In genomic region chr4:154028646-154029045, GRCm38 (mm10) we compare ENCODE assay signal across 11 mouse cellular contexts. TPM values are rescaled to one million over a fixed set of nuclear protein-coding genes. Genes with fewer than 3 reads are reported as not detected.
A peak's percentile ranks its signal among the peaks of the same experiment; 100 is the strongest.
DNase-seq lines count a peak whose midpoint lies in the region; ATAC-seq and TF ChIP-seq lines count a peak whose summit lies in the region.
"Had no signal": no experiment of that assay in that cellular context is flagged by ENCODE, and none has a peak within 500 bp of the region (broad histone marks: within the 10 kb centered on the region; RNA-seq: fewer than 3 reads in every experiment).

No protein-coding gene starts in this region.

- peaks cover 5% of the 10 kb centered on the region for H3K4me1 ChIP-seq in heart, postnatal 0 days (ENCODE audit: control insufficient read depth, insufficient read depth)
- peaks cover 35% of the 10 kb centered on the region for H3K4me1 ChIP-seq in heart, embryonic 10.5 days
- peaks cover 9% of the 10 kb centered on the region for H3K4me1 ChIP-seq in midbrain, embryonic 14.5 days (ENCODE audit: control insufficient read depth, insufficient read depth, low read length)
- peaks cover 22% of the 10 kb centered on the region for H3K4me1 ChIP-seq in midbrain, embryonic 13.5 days (replicated peaks)
- 0 out of 2 replicates have a peak, but pooled peaks cover under 1% of the 10 kb centered on the region for H3K4me1 ChIP-seq in bone marrow, adult 2 months (ENCODE audit: control insufficient read depth, insufficient read depth, low read length)

- H3K9me3 ChIP-seq in heart, postnatal 0 days (replicated peaks; ENCODE audit: control insufficient read depth, low read length) = no peaks in the 10 kb centered on the region
- H3K9me3 ChIP-seq in heart, embryonic 10.5 days = no peaks in the 10 kb centered on the region
- H3K9me3 ChIP-seq in midbrain, embryonic 14.5 days (ENCODE audit: control insufficient read depth, low read length) = no peaks in the 10 kb centered on the region
- H3K9me3 ChIP-seq in midbrain, embryonic 13.5 days = no peaks in the 10 kb centered on the region

- no peaks in the 10 kb centered on the region for H3K36me3 ChIP-seq in heart, postnatal 0 days (replicated peaks; ENCODE audit: control insufficient read depth, insufficient read depth, low read length)
- H3K36me3 ChIP-seq in heart, embryonic 10.5 days = no peaks in the 10 kb centered on the region
- H3K36me3 ChIP-seq in midbrain, embryonic 14.5 days (ENCODE audit: control insufficient read depth, insufficient read depth, low read length) = no peaks in the 10 kb centered on the region
- H3K36me3 ChIP-seq in midbrain, embryonic 13.5 days = no peaks in the 10 kb centered on the region
- no peaks in the 10 kb centered on the region for H3K36me3 ChIP-seq in splenic B cell, adult 2 months (ENCODE audit: control insufficient read depth, insufficient read depth, low read length, poor library complexity, severe bottlenecking)

- no peak for ATAC-seq in heart, postnatal 0 days (ENCODE audit: insufficient read depth, low read depth)
- no peak for ATAC-seq in midbrain, embryonic 14.5 days (ENCODE audit: low FRiP score, low TSS enrichment)
- no peak for ATAC-seq in midbrain, embryonic 13.5 days

- H3K9ac ChIP-seq in heart, postnatal 0 days (replicated peaks; ENCODE audit: low read depth, low read length) = no peak overlapping the region
- H3K9ac ChIP-seq in midbrain, embryonic 14.5 days (replicated peaks; ENCODE audit: low read length) = no peak overlapping the region
- no peak overlapping the region for H3K9ac ChIP-seq in midbrain, embryonic 13.5 days (replicated peaks)

- H3K4me2 ChIP-seq in heart, postnatal 0 days (ENCODE audit: low read depth, low read length) = no peak overlapping the region
- no peak overlapping the region for H3K4me2 ChIP-seq in midbrain, embryonic 14.5 days (ENCODE audit: low read length)
- no peak overlapping the region for H3K4me2 ChIP-seq in midbrain, embryonic 13.5 days (replicated peaks)

- 0 out of 2 replicates have a peak, but pooled peaks cover 9% of the 10 kb centered on the region for H3K27me3 ChIP-seq in heart, postnatal 0 days (ENCODE audit: control insufficient read depth, insufficient read depth, low read length)
- H3K27me3 ChIP-seq in heart, embryonic 10.5 days (ENCODE audit: insufficient read depth, poor library complexity, severe bottlenecking) = peaks cover 32% of the 10 kb centered on the region
- H3K27me3 ChIP-seq in midbrain, embryonic 14.5 days (ENCODE audit: control insufficient read depth, insufficient read depth, low read length) = 0 out of 2 replicates have a peak, but pooled peaks cover 7% of the 10 kb centered on the region
- H3K27me3 ChIP-seq in midbrain, embryonic 13.5 days = peaks cover 39% of the 10 kb centered on the region
- H3K27me3 ChIP-seq in splenic B cell, adult 2 months (ENCODE audit: control insufficient read depth, insufficient read depth, low read length, poor library complexity, severe bottlenecking) = no peaks in the 10 kb centered on the region

- DNase-seq in heart, postnatal 0 days (ENCODE audit: low spot score) = no peak
- no peak for DNase-seq in heart, embryonic 10.5 days (ENCODE audit: low spot score)
- DNase-seq in midbrain, embryonic 14.5 days = peak; percentile 33
- peak; percentile 55 for DNase-seq in splenic B cell, adult 2 months (ENCODE audit: low read depth, low spot score)
- DNase-seq in spleen, postnatal 4 days (ENCODE audit: low spot score in 2 of 2) = no peak
- DNase-seq in cerebellum, adult 11-12 months = no peak
- DNase-seq: kidney, adult 11 months had no signal

- no peak overlapping the region for H3K4me3 ChIP-seq in heart, postnatal 0 days (ENCODE audit: low read depth, low read length)
- no peak overlapping the region for H3K4me3 ChIP-seq in heart, embryonic 10.5 days
- H3K4me3 ChIP-seq in midbrain, embryonic 14.5 days (replicated peaks; ENCODE audit: low read depth, low read length) = no peak overlapping the region
- H3K4me3 ChIP-seq in midbrain, embryonic 13.5 days (replicated peaks) = no peak overlapping the region
- no peak overlapping the region for H3K4me3 ChIP-seq in bone marrow, adult 2 months (replicated peaks; ENCODE audit: control insufficient read depth, low read depth, low read length)

- no peak for TF ChIP-seq EP300 in heart, postnatal 0 days (IDR thresholded peaks at IDR 0.05; ENCODE audit: low read depth)

- no peak for TF ChIP-seq POLR2A in bone marrow, adult 2 months (IDR thresholded peaks at IDR 0.05; ENCODE audit: borderline replicate concordance, control insufficient read depth, low read depth, low read length)

- H3K27ac ChIP-seq in heart, postnatal 0 days (ENCODE audit: low read depth) = no peak overlapping the region
- no peak overlapping the region for H3K27ac ChIP-seq in heart, embryonic 10.5 days
- no peak overlapping the region for H3K27ac ChIP-seq in midbrain, embryonic 14.5 days (replicated peaks; ENCODE audit: low read depth, low read length)
- H3K27ac ChIP-seq in midbrain, embryonic 13.5 days = no peak overlapping the region
- H3K27ac ChIP-seq in bone marrow, adult 2 months (ENCODE audit: control insufficient read depth, insufficient read depth, low read depth, low read length, poor library complexity) = no peak overlapping the region

- TF ChIP-seq CTCF in heart, postnatal 0 days (IDR thresholded peaks at IDR 0.05; ENCODE audit: low read depth) = peak; percentile 35; the same call in 1 of the 2 replicates
- TF ChIP-seq CTCF in bone marrow, adult 2 months (IDR thresholded peaks at IDR 0.05; ENCODE audit: control insufficient read depth, insufficient read depth, low read length) = peak; percentile 24; the same call in 1 of the 2 replicates

RNA-seq across cellular contexts. Expression of gene Smim1, which starts 2.6 kb away (rescaled TPM):
- total RNA-seq in heart, postnatal 0 days (2014; rRNA removed; ENCODE audit: low replicate concordance) = 15.9 and 26.5 TPM in 2 replicates
- 23.8 and 32.6 TPM in 2 replicates for polyA plus RNA-seq in heart, postnatal 0 days (2015; fragmentation: Nextera tagmentation; extraction: Ambion mirVana)
- polyA plus RNA-seq in heart, embryonic 10.5 days (2016; fragmentation: Nextera tagmentation; extraction: Ambion mirVana) = 120 and 132 TPM in 2 replicates
- 6.3 and 7.7 TPM in 2 replicates for polyA plus RNA-seq in midbrain, embryonic 14.5 days (2014; fragmentation: Nextera tagmentation; extraction: Ambion mirVana)
- polyA plus RNA-seq in midbrain, embryonic 13.5 days (2015; fragmentation: Nextera tagmentation; extraction: Ambion mirVana) = 4.7 and 6.1 TPM in 2 replicates
- polyA plus RNA-seq in bone marrow, adult 2 months (2011; ENCODE audit: insufficient read depth, insufficient read length, low replicate concordance, missing spikeins) = 67.7 and 73.2 TPM in 2 replicates

RNA-seq across cellular contexts. Expression of gene Ccdc27, which starts 13.8 kb away (rescaled TPM):
- not detected in 2 replicates for total RNA-seq in heart, postnatal 0 days (2014; rRNA removed; ENCODE audit: low replicate concordance)
- not detected in 2 replicates for polyA plus RNA-seq in heart, postnatal 0 days (2015; fragmentation: Nextera tagmentation; extraction: Ambion mirVana)
- polyA plus RNA-seq in heart, embryonic 10.5 days (2016; fragmentation: Nextera tagmentation; extraction: Ambion mirVana) = not detected in 2 replicates
- polyA plus RNA-seq in midbrain, embryonic 14.5 days (2014; fragmentation: Nextera tagmentation; extraction: Ambion mirVana) = not detected in 2 replicates
- not detected in 2 replicates for polyA plus RNA-seq in midbrain, embryonic 13.5 days (2015; fragmentation: Nextera tagmentation; extraction: Ambion mirVana)
- polyA plus RNA-seq in bone marrow, adult 2 months (2011; ENCODE audit: insufficient read depth, insufficient read length, low replicate concordance, missing spikeins) = not detected in 2 replicates
- total RNA-seq: megakaryocyte-erythroid progenitor cell, adult 5-6 weeks had no signal
- polyA plus RNA-seq: stomach, embryonic 16.5 days had no signal

RNA-seq across cellular contexts. Expression of gene Lrrc47, which starts 17.1 kb away (rescaled TPM):
- 13.4 and 18.0 TPM in 2 replicates for total RNA-seq in heart, postnatal 0 days (2014; rRNA removed; ENCODE audit: low replicate concordance)
- polyA plus RNA-seq in heart, postnatal 0 days (2015; fragmentation: Nextera tagmentation; extraction: Ambion mirVana) = 11.1 and 12.2 TPM in 2 replicates
- 18.5 and 27.0 TPM in 2 replicates for polyA plus RNA-seq in heart, embryonic 10.5 days (2016; fragmentation: Nextera tagmentation; extraction: Ambion mirVana)
- polyA plus RNA-seq in midbrain, embryonic 14.5 days (2014; fragmentation: Nextera tagmentation; extraction: Ambion mirVana) = 12.7 and 13.5 TPM in 2 replicates
- 21.2 and 24.7 TPM in 2 replicates for polyA plus RNA-seq in midbrain, embryonic 13.5 days (2015; fragmentation: Nextera tagmentation; extraction: Ambion mirVana)
- 26.3 and 28.8 TPM in 2 replicates for polyA plus RNA-seq in bone marrow, adult 2 months (2011; ENCODE audit: insufficient read depth, insufficient read length, low replicate concordance, missing spikeins)

RNA-seq across cellular contexts. Expression of gene Cep104, which starts 53.7 kb away (rescaled TPM):
- total RNA-seq in heart, postnatal 0 days (2014; rRNA removed; ENCODE audit: low replicate concordance) = 9.2 and 13.4 TPM in 2 replicates
- polyA plus RNA-seq in heart, postnatal 0 days (2015; fragmentation: Nextera tagmentation; extraction: Ambion mirVana) = 10.0 and 11.3 TPM in 2 replicates
- 15.8 and 17.7 TPM in 2 replicates for polyA plus RNA-seq in heart, embryonic 10.5 days (2016; fragmentation: Nextera tagmentation; extraction: Ambion mirVana)
- polyA plus RNA-seq in midbrain, embryonic 14.5 days (2014; fragmentation: Nextera tagmentation; extraction: Ambion mirVana) = 15.3 and 19.7 TPM in 2 replicates
- polyA plus RNA-seq in midbrain, embryonic 13.5 days (2015; fragmentation: Nextera tagmentation; extraction: Ambion mirVana) = 18.0 and 20.4 TPM in 2 replicates
- polyA plus RNA-seq in bone marrow, adult 2 months (2011; ENCODE audit: insufficient read depth, insufficient read length, low replicate concordance, missing spikeins) = 7.9 and 11.1 TPM in 2 replicates

RNA-seq across cellular contexts. Expression of gene Dffb, which starts 53.7 kb away (rescaled TPM):
- total RNA-seq in heart, postnatal 0 days (2014; rRNA removed; ENCODE audit: low replicate concordance) = 3.0 and 10.2 TPM in 2 replicates
- 4.2 and 4.3 TPM in 2 replicates for polyA plus RNA-seq in heart, postnatal 0 days (2015; fragmentation: Nextera tagmentation; extraction: Ambion mirVana)
- 7.8 and 9.3 TPM in 2 replicates for polyA plus RNA-seq in heart, embryonic 10.5 days (2016; fragmentation: Nextera tagmentation; extraction: Ambion mirVana)
- polyA plus RNA-seq in midbrain, embryonic 14.5 days (2014; fragmentation: Nextera tagmentation; extraction: Ambion mirVana) = 7.9 and 9.1 TPM in 2 replicates
- polyA plus RNA-seq in midbrain, embryonic 13.5 days (2015; fragmentation: Nextera tagmentation; extraction: Ambion mirVana) = 12.0 and 13.0 TPM in 2 replicates
- polyA plus RNA-seq in bone marrow, adult 2 months (2011; ENCODE audit: insufficient read depth, insufficient read length, low replicate concordance, missing spikeins) = 5.7 and 15.7 TPM in 2 replicates

Comparison
In these comparisons a context has a peak if more than half of its experiments do, and no peak if none do; other contexts are left out.
1. DNase-seq: peak in midbrain, embryonic 14.5 days (single experiment) and splenic B cell, adult 2 months (single experiment); none in heart, postnatal 0 days (single experiment), heart, embryonic 10.5 days (single experiment), spleen, postnatal 4 days (0 of 2) and cerebellum, adult 11-12 months (single experiment).